Mouse (Mus musculus): ENCODE measurements around the gene Tsc22d4. TPM values are rescaled to one million over a fixed set of nuclear protein-coding genes. Genes with fewer than 3 reads are reported as not detected.

Tsc22d4 gene
- polyA plus RNA-seq, 1 experiment: 110 TPM

- WGBS: under 1% methylated on average over 79 of the region's 79 CpGs
Measured at GRCm38 (mm10) chr5:137786109-137786942, 40.8 kb downstream of the Tsc22d4 start.

GRCm38 (mm10) chr5:137787151-137787928, 41.8 kb downstream of the Tsc22d4 start, which contains the start of the genes Mepce and Zcwpw1:
TSS of gene Mepce (minus strand) at chr5:137787655.
TSS of gene Zcwpw1 (plus strand) at chr5:137787798.
- Histone ChIP-seq H3K4me3 (replicated peaks; ENCODE audit: extremely low read depth, low read depth, low read length) (peak within 1 kb of the TSS; percentile 93), H3K4me1 (ENCODE audit: control insufficient read depth, insufficient read depth, low read length) (peaks cover 21% of the 10 kb centered on the region)
- under 1% methylated on average over 48 of the region's 48 CpGs for WGBS
- DNase-seq: peak; percentile 93
- TF ChIP-seq CTCF (IDR thresholded peaks at IDR 0.05; ENCODE audit: insufficient read depth, low read length) (peak; percentile 71), POLR2A (IDR thresholded peaks at IDR 0.05; ENCODE audit: borderline replicate concordance, extremely low read depth, low read depth, low read length) (peak; percentile 92; the same call in 1 of the 2 replicates)

More at GRCm38 (mm10) chr5:137786109-137786942, 40.8 kb downstream of the Tsc22d4 start:
- H3K4me1 ChIP-seq (ENCODE audit: control insufficient read depth, insufficient read depth, low read length): peaks cover 21% of the 10 kb centered on the region
- TF ChIP-seq POLR2A (IDR thresholded peaks at IDR 0.05; ENCODE audit: borderline replicate concordance, extremely low read depth, low read depth, low read length) (peak; percentile 99; the same call in 1 of the 2 replicates), CTCF (IDR thresholded peaks at IDR 0.05; ENCODE audit: insufficient read depth, low read length) (no peak)
- DNase-seq: peak; percentile 97
- peak overlapping the region; percentile 93 for H3K4me3 ChIP-seq (replicated peaks; ENCODE audit: extremely low read depth, low read depth, low read length)

GRCm38 (mm10) chr5:137788171-137788570, 42.6 kb downstream of the Tsc22d4 start:
- Histone ChIP-seq H3K4me1 (ENCODE audit: control insufficient read depth, insufficient read depth, low read length) (peaks cover 19% of the 10 kb centered on the region), H3K4me3 (replicated peaks; ENCODE audit: extremely low read depth, low read depth, low read length) (no peak overlapping the region)
- 71% methylated on average over 24 of the region's 24 CpGs for WGBS
- no peak for TF ChIP-seq CTCF (IDR thresholded peaks at IDR 0.05; ENCODE audit: insufficient read depth, low read length)
- no peak for TF ChIP-seq POLR2A (IDR thresholded peaks at IDR 0.05; ENCODE audit: borderline replicate concordance, extremely low read depth, low read depth, low read length)
- no peak for DNase-seq

- Histone ChIP-seq H3K4me3 (replicated peaks; ENCODE audit: extremely low read depth, low read depth, low read length) (no peak overlapping the region), H3K4me1 (ENCODE audit: control insufficient read depth, insufficient read depth, low read length) (peaks cover 13% of the 10 kb centered on the region)
- no peak for DNase-seq
- no peak for TF ChIP-seq CTCF (IDR thresholded peaks at IDR 0.05; ENCODE audit: insufficient read depth, low read length)
- TF ChIP-seq POLR2A (IDR thresholded peaks at IDR 0.05; ENCODE audit: borderline replicate concordance, extremely low read depth, low read depth, low read length): no peak
- 93% methylated on average over 2 of the region's 2 CpGs for WGBS
Measured at GRCm38 (mm10) chr5:137788946-137789531, 43.5 kb downstream of the Tsc22d4 start.

- no peak overlapping the region for H3K4me3 ChIP-seq (replicated peaks; ENCODE audit: extremely low read depth, low read depth, low read length)
- H3K4me1 ChIP-seq (ENCODE audit: control insufficient read depth, insufficient read depth, low read length): no peaks in the 10 kb centered on the region
- TF ChIP-seq POLR2A (IDR thresholded peaks at IDR 0.05; ENCODE audit: borderline replicate concordance, extremely low read depth, low read depth, low read length) (no peak), CTCF (IDR thresholded peaks at IDR 0.05; ENCODE audit: insufficient read depth, low read length) (no peak)
- DNase-seq: no peak
Measured at GRCm38 (mm10) chr5:137791553-137791952, 46.0 kb downstream of the Tsc22d4 start.

GRCm38 (mm10) chr5:137796606-137797005, 51.1 kb downstream of the Tsc22d4 start:
- DNase-seq: no peak
- WGBS: 67% methylated on average over 3 of the region's 3 CpGs
- Histone ChIP-seq H3K4me1 (ENCODE audit: control insufficient read depth, insufficient read depth, low read length) (no peaks in the 10 kb centered on the region), H3K4me3 (replicated peaks; ENCODE audit: extremely low read depth, low read depth, low read length) (no peak overlapping the region)
- TF ChIP-seq POLR2A (IDR thresholded peaks at IDR 0.05; ENCODE audit: borderline replicate concordance, extremely low read depth, low read depth, low read length): no peak
- TF ChIP-seq CTCF (IDR thresholded peaks at IDR 0.05; ENCODE audit: insufficient read depth, low read length): no peak

GRCm38 (mm10) chr5:137800917-137801316, 55.4 kb downstream of the Tsc22d4 start:
- Histone ChIP-seq H3K4me3 (replicated peaks; ENCODE audit: extremely low read depth, low read depth, low read length) (no peak overlapping the region), H3K4me1 (ENCODE audit: control insufficient read depth, insufficient read depth, low read length) (no peaks in the 10 kb centered on the region)
- no peak for DNase-seq
- 76% methylated on average over 3 of the region's 3 CpGs for WGBS
- TF ChIP-seq POLR2A (IDR thresholded peaks at IDR 0.05; ENCODE audit: borderline replicate concordance, extremely low read depth, low read depth, low read length) (no peak), CTCF (IDR thresholded peaks at IDR 0.05; ENCODE audit: insufficient read depth, low read length) (no peak)

- no peak for DNase-seq
- Histone ChIP-seq H3K4me3 (replicated peaks; ENCODE audit: extremely low read depth, low read depth, low read length) (no peak overlapping the region), H3K4me1 (ENCODE audit: control insufficient read depth, insufficient read depth, low read length) (no peaks in the 10 kb centered on the region)
- WGBS: 72% methylated on average over 1 of the region's 1 CpGs
- TF ChIP-seq POLR2A (IDR thresholded peaks at IDR 0.05; ENCODE audit: borderline replicate concordance, extremely low read depth, low read depth, low read length) (no peak), CTCF (IDR thresholded peaks at IDR 0.05; ENCODE audit: insufficient read depth, low read length) (no peak)
Measured at GRCm38 (mm10) chr5:137806158-137806557, 60.6 kb downstream of the Tsc22d4 start.

- WGBS: 90% methylated on average over 5 of the region's 5 CpGs
- Histone ChIP-seq H3K4me3 (replicated peaks; ENCODE audit: extremely low read depth, low read depth, low read length) (no peak overlapping the region), H3K4me1 (ENCODE audit: control insufficient read depth, insufficient read depth, low read length) (no peaks in the 10 kb centered on the region)
- DNase-seq: no peak
- no peak for TF ChIP-seq CTCF (IDR thresholded peaks at IDR 0.05; ENCODE audit: insufficient read depth, low read length)
- TF ChIP-seq POLR2A (IDR thresholded peaks at IDR 0.05; ENCODE audit: borderline replicate concordance, extremely low read depth, low read depth, low read length): no peak
Measured at GRCm38 (mm10) chr5:137808316-137808715, 62.8 kb downstream of the Tsc22d4 start.
